Mouse (Mus musculus): ENCODE data around the gene Adam33. TPM values are rescaled to one million over a fixed set of nuclear protein-coding genes. Genes with fewer than 3 reads are reported as not detected.
A peak's percentile ranks its signal among the peaks of the same experiment; 100 is the strongest.

Adam33 gene
- total and polyA plus RNA-seq, 2 experiments from 2014 or later: 0.85 to 3.1 TPM

DNA sequence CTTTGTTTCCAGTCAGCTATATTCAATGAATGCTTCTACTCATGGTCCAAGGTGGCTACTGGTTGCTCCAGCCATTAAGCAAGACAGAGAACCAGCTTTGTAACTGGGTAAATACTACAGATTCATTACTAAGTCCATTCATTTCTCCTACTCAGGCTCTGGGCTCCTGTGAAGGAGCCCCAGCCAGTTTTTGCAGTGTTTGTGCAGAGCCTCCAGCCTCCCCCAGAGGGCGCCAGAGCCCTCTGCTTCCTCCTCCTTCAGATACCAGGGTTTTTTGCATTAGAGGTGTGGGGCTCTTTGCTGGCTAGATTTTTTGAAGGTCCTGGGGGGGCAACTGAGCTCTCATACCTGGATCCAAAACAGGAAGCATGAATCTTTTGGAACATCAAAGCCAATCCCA, 31.2 kb upstream of the Adam33 start:
- peak; percentile 86 for TF ChIP-seq CTCF (IDR thresholded peaks at IDR 0.05; ENCODE audit: low read depth)
- H3K27me3 ChIP-seq (ENCODE audit: insufficient read depth, low read length): no peaks in the 10 kb centered on the region
- H3K9me3 ChIP-seq (ENCODE audit: low read length): no peaks in the 10 kb centered on the region
- H3K36me3 ChIP-seq (ENCODE audit: insufficient read depth): no peaks in the 10 kb centered on the region
- H3K9ac ChIP-seq: no peak overlapping the region
- DNase-seq (peak; percentile 79), ATAC-seq (peak; percentile 65)
- 6% methylated on average over 1 of the region's 1 CpGs for WGBS
- H3K4me1 ChIP-seq (ENCODE audit: insufficient read depth): no peaks in the 10 kb centered on the region
- no peak overlapping the region for H3K27ac ChIP-seq (ENCODE audit: low read depth, low read length)
- no peak overlapping the region for H3K4me2 ChIP-seq (ENCODE audit: low read depth)
- H3K4me3 ChIP-seq (ENCODE audit: low read depth, low read length): no peak overlapping the region

DNA sequence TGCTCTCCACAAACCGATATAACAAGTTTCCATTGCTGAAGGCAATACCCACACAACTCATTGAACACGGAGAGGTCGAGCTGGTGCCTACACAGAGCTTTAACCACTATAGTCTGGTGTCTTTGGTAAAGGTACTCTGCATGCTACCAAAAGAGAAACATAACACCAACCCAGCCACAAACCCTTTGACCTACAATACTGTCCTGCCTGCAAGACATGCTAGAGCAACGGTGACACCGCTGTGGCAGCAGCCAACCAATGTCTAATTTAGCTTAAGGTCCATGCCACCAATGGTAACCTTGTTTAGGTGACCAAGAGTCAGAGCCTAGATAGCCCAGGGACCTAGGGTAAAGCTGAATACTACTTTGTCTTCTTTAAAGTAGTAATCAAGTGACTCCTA, 30.0 kb upstream of the Adam33 start:
- H3K4me3 ChIP-seq (ENCODE audit: low read depth, low read length): no peak overlapping the region
- TF ChIP-seq CTCF (IDR thresholded peaks at IDR 0.05; ENCODE audit: low read depth): no peak
- H3K36me3 ChIP-seq (ENCODE audit: insufficient read depth): no peaks in the 10 kb centered on the region
- no peak overlapping the region for H3K9ac ChIP-seq
- H3K27ac ChIP-seq (ENCODE audit: low read depth, low read length): no peak overlapping the region
- 87% methylated on average over 5 of the region's 5 CpGs for WGBS
- H3K9me3 ChIP-seq (ENCODE audit: low read length): no peaks in the 10 kb centered on the region
- no peak overlapping the region for H3K4me2 ChIP-seq (ENCODE audit: low read depth)
- no peaks in the 10 kb centered on the region for H3K27me3 ChIP-seq (ENCODE audit: insufficient read depth, low read length)
- H3K4me1 ChIP-seq (ENCODE audit: insufficient read depth): no peaks in the 10 kb centered on the region
- DNase-seq (no peak), ATAC-seq (no peak)

- H3K36me3 ChIP-seq (ENCODE audit: insufficient read depth): no peaks in the 10 kb centered on the region
- TF ChIP-seq CTCF (IDR thresholded peaks at IDR 0.05; ENCODE audit: low read depth): no peak
- H3K27me3 ChIP-seq (ENCODE audit: insufficient read depth, low read length): no peaks in the 10 kb centered on the region
- no peak for ATAC-seq
- no peaks in the 10 kb centered on the region for H3K9me3 ChIP-seq (ENCODE audit: low read length)
- H3K9ac ChIP-seq: no peak overlapping the region
- no peaks in the 10 kb centered on the region for H3K4me1 ChIP-seq (ENCODE audit: insufficient read depth)
- 85% methylated on average over 3 of the region's 3 CpGs for WGBS
- H3K27ac ChIP-seq (ENCODE audit: low read depth, low read length): no peak overlapping the region
- no peak overlapping the region for H3K4me3 ChIP-seq (ENCODE audit: low read depth, low read length)
- DNase-seq: no peak
- H3K4me2 ChIP-seq (ENCODE audit: low read depth): no peak overlapping the region
These were observed 27.2 kb upstream of the Adam33 start for GRCm38 (mm10) chr2:131090852-131091251.

DNA sequence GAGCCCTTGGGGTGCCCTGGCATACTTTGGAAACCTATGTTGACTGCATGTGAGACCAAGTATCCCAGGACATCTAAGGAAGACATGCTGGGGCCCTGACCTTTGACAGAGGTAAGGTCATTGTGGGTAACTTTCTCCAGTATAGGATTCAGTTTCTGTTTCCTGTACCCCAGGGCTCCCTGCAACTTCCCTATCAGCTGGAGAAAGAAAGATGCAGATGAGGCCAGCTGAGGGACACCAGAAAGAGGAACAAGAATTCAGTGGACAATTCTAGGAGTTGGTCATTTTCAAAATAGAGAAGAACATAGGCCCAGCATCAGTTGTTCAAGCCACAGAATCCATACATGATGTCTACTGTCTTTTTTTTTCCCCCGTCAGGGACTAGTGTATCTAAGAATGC, 26.0 kb upstream of the Adam33 start:
- ATAC-seq: no peak
- Histone ChIP-seq H3K9me3 (ENCODE audit: low read length) (no peaks in the 10 kb centered on the region), H3K27me3 (ENCODE audit: insufficient read depth, low read length) (no peaks in the 10 kb centered on the region), H3K4me2 (ENCODE audit: low read depth) (no peak overlapping the region), H3K9ac (no peak overlapping the region), H3K4me1 (ENCODE audit: insufficient read depth) (no peaks in the 10 kb centered on the region), H3K27ac (ENCODE audit: low read depth, low read length) (no peak overlapping the region), H3K4me3 (ENCODE audit: low read depth, low read length) (no peak overlapping the region), H3K36me3 (ENCODE audit: insufficient read depth) (no peaks in the 10 kb centered on the region)
- DNase-seq: no peak
- 95% methylated on average over 1 of the region's 1 CpGs for WGBS
- TF ChIP-seq CTCF (IDR thresholded peaks at IDR 0.05; ENCODE audit: low read depth): no peak

DNA sequence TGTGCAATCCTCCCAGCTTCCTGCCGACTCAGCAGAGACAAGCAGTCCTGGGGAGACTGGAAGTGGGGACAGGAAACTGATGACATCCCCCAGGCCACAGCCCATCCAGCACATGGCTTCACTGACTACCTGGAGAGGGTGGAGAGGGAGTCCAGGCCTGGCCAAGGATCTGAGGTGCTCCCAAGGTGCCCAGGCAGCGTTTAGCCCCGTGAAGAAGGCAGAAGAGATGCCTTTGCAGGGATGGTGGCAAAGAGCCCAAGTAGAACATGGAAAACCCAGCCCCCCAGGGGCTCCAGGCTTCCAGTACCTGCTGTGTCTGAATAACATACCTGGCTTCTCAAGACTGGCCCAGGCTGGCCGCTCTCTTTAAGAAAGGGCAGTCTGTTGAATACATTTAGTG, 25.0 kb upstream of the Adam33 start:
- Histone ChIP-seq H3K4me1 (ENCODE audit: insufficient read depth) (no peaks in the 10 kb centered on the region), H3K9me3 (ENCODE audit: low read length) (no peaks in the 10 kb centered on the region), H3K36me3 (ENCODE audit: insufficient read depth) (no peaks in the 10 kb centered on the region), H3K4me3 (ENCODE audit: low read depth, low read length) (no peak overlapping the region), H3K27me3 (ENCODE audit: insufficient read depth, low read length) (no peaks in the 10 kb centered on the region), H3K9ac (no peak overlapping the region), H3K4me2 (ENCODE audit: low read depth) (no peak overlapping the region), H3K27ac (ENCODE audit: low read depth, low read length) (no peak overlapping the region)
- ATAC-seq (no peak), DNase-seq (no peak)
- WGBS: 78% methylated on average over 4 of the region's 4 CpGs
- TF ChIP-seq CTCF (IDR thresholded peaks at IDR 0.05; ENCODE audit: low read depth): no peak

DNA sequence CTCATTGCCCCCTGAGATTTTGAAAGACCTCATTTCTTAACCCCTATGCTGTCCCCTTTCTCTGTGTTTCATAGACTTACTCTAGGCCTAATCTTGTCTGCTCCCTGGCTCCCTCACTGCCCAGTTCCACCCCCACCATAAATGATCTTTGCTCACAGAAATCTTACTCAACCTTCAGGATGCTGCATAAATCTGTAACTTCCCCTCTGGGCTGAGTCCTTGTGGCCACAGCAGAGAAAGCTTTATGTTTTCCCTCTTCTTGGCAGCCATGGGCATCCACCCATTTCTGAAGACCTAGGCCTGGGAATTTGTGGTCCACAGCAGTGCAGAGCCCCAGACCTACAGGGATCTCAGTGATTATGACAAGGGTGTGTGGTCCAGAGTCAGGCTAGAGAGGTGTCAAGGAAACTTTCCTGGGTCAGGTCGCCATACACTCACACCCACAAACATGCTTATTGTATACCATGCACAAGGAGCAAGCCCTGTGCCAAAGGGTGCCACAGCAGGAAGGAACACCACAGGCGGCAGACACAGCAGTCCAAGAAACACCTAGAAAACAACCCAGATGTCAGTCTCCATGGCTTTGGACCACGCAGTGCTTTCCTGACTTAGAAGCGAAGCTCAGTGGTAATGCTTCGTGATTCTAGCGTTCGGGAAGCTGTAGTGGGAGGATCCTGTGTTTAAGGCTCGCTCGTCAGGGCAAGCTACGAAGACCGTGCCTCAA, 23.2 kb upstream of the Adam33 start, which contains the start of gene Siglec1:
Gene Siglec1, minus strand, starts transcription at position 99 of the 724 bp plus-strand sequence.
- no peak for ATAC-seq

GRCm38 (mm10) chr2:131084206-131084605, 20.6 kb upstream of the Adam33 start:
- no peak for TF ChIP-seq CTCF (IDR thresholded peaks at IDR 0.05; ENCODE audit: low read depth)

More for the DNA sequence above, 23.2 kb upstream of the Adam33 start, which contains the start of gene Siglec1:
- no peaks in the 10 kb centered on the region for H3K36me3 ChIP-seq (ENCODE audit: insufficient read depth)
- H3K4me1 ChIP-seq (ENCODE audit: insufficient read depth): no peaks in the 10 kb centered on the region
- 79% methylated on average over 11 of the region's 11 CpGs for WGBS
- no peaks in the 10 kb centered on the region for H3K27me3 ChIP-seq (ENCODE audit: insufficient read depth, low read length)
- H3K9me3 ChIP-seq (ENCODE audit: low read length): no peaks in the 10 kb centered on the region
- H3K4me2 ChIP-seq (ENCODE audit: low read depth): no peak within 1 kb of the TSS
- H3K4me3 ChIP-seq (ENCODE audit: low read depth, low read length): no peak within 1 kb of the TSS
- no peak within 1 kb of the TSS for H3K9ac ChIP-seq
- no peak for DNase-seq
- no peak for TF ChIP-seq CTCF (IDR thresholded peaks at IDR 0.05; ENCODE audit: low read depth)
- no peak within 1 kb of the TSS for H3K27ac ChIP-seq (ENCODE audit: low read depth, low read length)

More at GRCm38 (mm10) chr2:131084206-131084605, 20.6 kb upstream of the Adam33 start:
- ATAC-seq: no peak
- Histone ChIP-seq H3K4me1 (ENCODE audit: insufficient read depth) (no peaks in the 10 kb centered on the region), H3K4me3 (ENCODE audit: low read depth, low read length) (no peak overlapping the region), H3K9ac (no peak overlapping the region), H3K4me2 (ENCODE audit: low read depth) (no peak overlapping the region), H3K27ac (ENCODE audit: low read depth, low read length) (no peak overlapping the region), H3K9me3 (ENCODE audit: low read length) (no peaks in the 10 kb centered on the region), H3K27me3 (ENCODE audit: insufficient read depth, low read length) (no peaks in the 10 kb centered on the region), H3K36me3 (ENCODE audit: insufficient read depth) (no peaks in the 10 kb centered on the region)
- 85% methylated on average over 4 of the region's 4 CpGs for WGBS
- no peak for DNase-seq

Data from forebrain, postnatal 0 days (tissue).